Mouse (Mus musculus) ovary, adult 18-20 months (tissue): ENCODE data around the gene Car10.

Source experiments
- DNase-seq: peaks from one replicate; pipeline ENCODE4 v3.0.0; 2022; ENCODE audit warnings: low spot score, mixed read lengths

The Car10 gene

GRCm38 (mm10) chr11:93097941-93098828, at the start of gene Car10:
Gene Car10, plus strand, starts transcription at chr11:93098028.
- no peak for DNase-seq

- no peak for DNase-seq
These were observed 32.8 kb upstream of the Car10 start for GRCm38 (mm10) chr11:93065021-93065420.

GRCm38 (mm10) chr11:93065656-93066181, 32.1 kb upstream of the Car10 start:
- no peak for DNase-seq

GRCm38 (mm10) chr11:93095588-93095987, 2.2 kb upstream of the Car10 start:
- no peak for DNase-seq

- no peak for DNase-seq
These were observed 827 bp upstream of the Car10 start for GRCm38 (mm10) chr11:93097001-93097400.

GRCm38 (mm10) chr11:93097431-93097851, 387 bp upstream of the Car10 start:
- no peak for DNase-seq

- DNase-seq: no peak
These were observed 1.1 kb downstream of the Car10 start for GRCm38 (mm10) chr11:93098933-93099381.

- no peak for DNase-seq
These were observed 1.9 kb downstream of the Car10 start for GRCm38 (mm10) chr11:93099431-93100370.

GRCm38 (mm10) chr11:93100606-93101005, 2.8 kb downstream of the Car10 start:
- DNase-seq: no peak

- no peak for DNase-seq
These were observed 3.3 kb downstream of the Car10 start for GRCm38 (mm10) chr11:93101106-93101505.

GRCm38 (mm10) chr11:93102321-93102720, 4.5 kb downstream of the Car10 start:
- no peak for DNase-seq

- DNase-seq: no peak
These were observed 5.4 kb downstream of the Car10 start for GRCm38 (mm10) chr11:93103101-93103815.

- no peak for DNase-seq
These were observed 11.6 kb downstream of the Car10 start for GRCm38 (mm10) chr11:93109451-93109850.

GRCm38 (mm10) chr11:93120766-93121415, 23.1 kb downstream of the Car10 start:
- DNase-seq: no peak

GRCm38 (mm10) chr11:93123691-93124090, 25.9 kb downstream of the Car10 start:
- DNase-seq: no peak

- DNase-seq: no peak
These were observed 28.6 kb downstream of the Car10 start for GRCm38 (mm10) chr11:93126466-93126865.

- no peak for DNase-seq
These were observed 30.7 kb downstream of the Car10 start for GRCm38 (mm10) chr11:93128481-93128880.

GRCm38 (mm10) chr11:93137841-93138240, 40.0 kb downstream of the Car10 start:
- no peak for DNase-seq

GRCm38 (mm10) chr11:93141727-93142126, 43.9 kb downstream of the Car10 start:
- DNase-seq: no peak

GRCm38 (mm10) chr11:93144544-93144943, 46.7 kb downstream of the Car10 start:
- DNase-seq: no peak

- DNase-seq: no peak
These were observed 57.1 kb downstream of the Car10 start for GRCm38 (mm10) chr11:93154910-93155309.
